Mouse (Mus musculus) kidney, embryonic 16.5 days (tissue): ENCODE results near the gene Zfp207. TPM values are rescaled to one million over a fixed set of nuclear protein-coding genes. Genes with fewer than 3 reads are reported as not detected.

Experiments
- polyA plus RNA-seq: library from polyadenylated mRNA; unstranded; fragments of >200 nt; fragmentation: Nextera tagmentation; extraction: Ambion mirVana; gene quantifications from 2 replicates; pipeline ENCODE4 v1.2.1, GENCODE M21; 2015

Zfp207 gene
- polyA plus RNA-seq, 1 experiment from 2014 or later: 234 TPM

Other genes starting within 250 kb of the Zfp207 start
- gene Tefm, start 241.1 kb upstream of the Zfp207 start, polyA plus RNA-seq: 35.0 and 39.0 TPM in 2 replicates
- 3.1 and 3.6 TPM in 2 replicates for gene Adap2, start 229.2 kb upstream of the Zfp207 start, polyA plus RNA-seq
- gene Rnf135, start 199.4 kb upstream of the Zfp207 start, polyA plus RNA-seq: 12.9 and 14.0 TPM in 2 replicates
- gene Rhot1, start 174.3 kb upstream of the Zfp207 start, polyA plus RNA-seq: 57.6 and 60.4 TPM in 2 replicates
- 2.4 TPM in 2 replicates for gene Rhbdl3, start 82.4 kb upstream of the Zfp207 start, polyA plus RNA-seq
- 15.4 and 19.7 TPM in 2 replicates for gene 5730455P16Rik, start 5.2 kb upstream of the Zfp207 start, polyA plus RNA-seq
- gene Psmd11, start 45.3 kb downstream of the Zfp207 start, polyA plus RNA-seq: 321 and 327 TPM in 2 replicates
- gene Cdk5r1, start 93.7 kb downstream of the Zfp207 start, polyA plus RNA-seq: 0.57 and 0.85 TPM in 2 replicates